Mouse (Mus musculus) activated CD4-positive, CD25-positive, alpha-beta regulatory T cell, adult 9 weeks (primary cell): ENCODE measurements around the gene Olfr170. TPM values are rescaled to one million over a fixed set of nuclear protein-coding genes. Genes with fewer than 3 reads are reported as not detected.

ENCODE experiments used
- polyA plus RNA-seq: library from polyadenylated mRNA; unstranded; fragments of 100-300 nt; shearing (Covaris generic); gene quantifications from one replicate; pipeline ENCODE4 v1.2.1, GENCODE M21; 2017

Olfr170 gene
- polyA plus RNA-seq: not detected

DNA sequence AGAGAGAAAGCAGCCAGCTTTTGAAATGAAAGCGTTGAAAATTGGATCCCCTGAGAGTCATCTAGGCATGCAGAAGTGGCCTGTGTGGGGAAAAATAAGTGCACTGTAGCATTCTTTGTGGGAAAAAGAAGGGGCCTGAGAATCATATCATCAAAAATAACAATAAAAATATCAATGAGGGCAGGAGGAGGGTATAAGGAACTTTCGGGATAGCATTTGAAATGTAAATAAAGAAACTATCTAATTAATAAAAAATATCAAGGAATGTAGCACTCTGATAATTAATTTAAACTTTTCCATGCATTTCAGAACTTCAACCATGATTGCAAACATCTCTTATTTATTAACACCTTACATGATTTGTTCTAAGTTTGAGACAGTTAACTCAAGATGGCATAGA is at the start of gene Olfr170:
TSS of gene Olfr170 (minus strand) at position 101 of the 400 bp plus-strand sequence.

DNA sequence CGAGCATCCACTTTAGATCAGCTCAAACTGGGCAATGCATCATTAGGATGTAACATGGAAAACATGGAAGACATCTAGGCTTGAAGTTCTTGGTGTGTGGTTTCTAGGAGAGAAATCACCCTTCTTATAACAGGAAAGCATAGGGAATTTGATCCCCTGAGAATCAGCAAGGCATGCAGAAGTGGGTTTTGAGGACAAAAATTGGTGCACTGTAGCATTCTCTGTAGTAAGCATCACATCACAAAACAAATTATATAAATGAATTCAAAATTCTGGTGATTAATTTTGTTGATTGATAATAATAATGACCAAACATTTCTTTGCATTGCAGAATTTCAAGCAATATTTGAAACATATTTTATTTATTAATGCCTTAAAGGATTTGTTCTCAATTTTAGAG is 18.1 kb upstream of the Olfr170 start, which contains the start of gene Olfr171:
TSS of gene Olfr171 (minus strand) at position 101 of the 400 bp plus-strand sequence.

DNA sequence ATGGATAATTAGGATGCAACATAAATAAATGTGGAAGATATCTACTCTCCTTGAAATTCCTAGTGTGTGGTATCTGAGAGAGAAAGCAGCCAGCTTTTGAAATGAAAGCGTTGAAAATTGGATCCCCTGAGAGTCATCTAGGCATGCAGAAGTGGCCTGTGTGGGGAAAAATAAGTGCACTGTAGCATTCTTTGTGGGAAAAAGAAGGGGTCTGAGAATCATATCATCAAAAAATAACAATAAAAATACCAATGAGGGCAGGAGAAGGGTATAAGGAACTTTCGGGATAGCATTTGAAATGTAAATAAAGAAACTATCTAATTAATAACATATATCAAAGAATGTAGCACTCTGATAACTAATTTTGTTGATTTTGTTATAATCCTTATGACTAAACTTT is 40.0 kb downstream of the Olfr170 start, which contains the start of gene Olfr169:
TSS of gene Olfr169 (minus strand) at position 101 of the 400 bp plus-strand sequence.

Other genes starting within 250 kb of the Olfr170 start
- gene Olfr165, start 188.7 kb downstream of the Olfr170 start, polyA plus RNA-seq: not detected
- gene Olfr166, start 128.2 kb downstream of the Olfr170 start, polyA plus RNA-seq: not detected
- not detected for gene Olfr167, start 89.6 kb downstream of the Olfr170 start, polyA plus RNA-seq
- gene Olfr168, start 76.3 kb downstream of the Olfr170 start, polyA plus RNA-seq: not detected
- gene Olfr169, start 40.1 kb downstream of the Olfr170 start, polyA plus RNA-seq: not detected
- not detected for gene Olfr171, start 18.0 kb upstream of the Olfr170 start, polyA plus RNA-seq
- gene Lamp3, start 94.5 kb upstream of the Olfr170 start, polyA plus RNA-seq: not detected
- gene B3gnt5, start 148.3 kb upstream of the Olfr170 start, polyA plus RNA-seq: 18.0 TPM